Mouse (Mus musculus) natural killer cell, adult 2 months (primary cell): ENCODE measurements around the gene Gm20605.

Source experiments
- DNase-seq, 2 experiments: peaks; one replicate each; pipeline ENCODE4 v3.0.0; 2022; ENCODE audit warnings: low spot score in 2 of 2

Gm20605 gene

GRCm38 (mm10) chr5:137649669-137650571 is 20.9 kb downstream of the Gm20605 start:
- no peak for DNase-seq

GRCm38 (mm10) chr5:137652474-137652873 is 23.5 kb downstream of the Gm20605 start:
- DNase-seq, result peak; percentile 25 to 46

GRCm38 (mm10) chr5:137653366-137653765 is 24.4 kb downstream of the Gm20605 start:
- no peak for DNase-seq

- peak in 1 of 2 experiments; percentile 23 for DNase-seq
Measured at GRCm38 (mm10) chr5:137654746-137655145, 25.8 kb downstream of the Gm20605 start.

DNA sequence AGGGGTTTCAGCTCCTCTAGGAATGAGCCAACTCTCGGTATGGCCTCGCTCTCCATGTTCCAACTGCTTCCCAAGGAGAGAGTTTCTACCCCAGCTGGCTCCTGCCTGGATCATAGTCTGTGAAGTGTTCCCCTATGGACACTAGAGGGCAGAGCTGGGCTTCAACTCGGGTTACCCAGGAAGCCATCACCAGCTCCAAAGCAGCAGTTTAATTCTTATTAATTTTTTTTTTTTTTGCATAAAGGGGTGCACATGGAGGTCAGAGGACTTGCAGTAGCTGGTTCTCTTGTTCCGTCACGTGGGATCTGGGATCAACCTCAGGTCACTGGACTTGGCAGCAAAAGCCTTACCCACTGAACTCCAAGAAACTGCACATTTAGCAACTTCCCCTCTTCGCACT is 28.0 kb downstream of the Gm20605 start:
- DNase-seq, result peak; percentile 41 to 57

GRCm38 (mm10) chr5:137660064-137660688 is 31.2 kb downstream of the Gm20605 start:
- no peak for DNase-seq

DNA sequence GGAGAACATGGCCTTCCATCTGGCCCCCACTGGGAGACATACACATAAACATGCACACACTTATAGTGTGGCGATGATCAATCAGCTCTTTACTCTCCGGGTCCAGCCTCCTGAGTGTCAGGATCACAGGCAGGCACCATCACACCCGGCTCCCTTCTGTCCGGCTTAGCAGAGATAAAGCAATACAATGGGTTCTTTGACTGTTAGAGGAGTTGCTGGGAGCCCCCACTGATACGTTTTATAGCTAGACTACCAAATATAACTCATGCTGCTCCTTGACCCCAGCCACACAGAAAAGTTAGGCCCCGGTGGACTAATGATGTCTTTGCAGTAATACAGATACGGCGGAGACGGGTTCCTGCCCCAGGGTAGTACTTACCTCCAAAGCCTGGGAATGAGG is 34.1 kb downstream of the Gm20605 start:
- DNase-seq, result no peak

GRCm38 (mm10) chr5:137668971-137669370 is 40.0 kb downstream of the Gm20605 start:
- no peak for DNase-seq

GRCm38 (mm10) chr5:137670240-137670639 is 41.3 kb downstream of the Gm20605 start:
- DNase-seq, result no peak

- peak in 1 of 2 experiments; percentile 33 for DNase-seq
Measured at GRCm38 (mm10) chr5:137671443-137672240, 42.7 kb downstream of the Gm20605 start.

DNA sequence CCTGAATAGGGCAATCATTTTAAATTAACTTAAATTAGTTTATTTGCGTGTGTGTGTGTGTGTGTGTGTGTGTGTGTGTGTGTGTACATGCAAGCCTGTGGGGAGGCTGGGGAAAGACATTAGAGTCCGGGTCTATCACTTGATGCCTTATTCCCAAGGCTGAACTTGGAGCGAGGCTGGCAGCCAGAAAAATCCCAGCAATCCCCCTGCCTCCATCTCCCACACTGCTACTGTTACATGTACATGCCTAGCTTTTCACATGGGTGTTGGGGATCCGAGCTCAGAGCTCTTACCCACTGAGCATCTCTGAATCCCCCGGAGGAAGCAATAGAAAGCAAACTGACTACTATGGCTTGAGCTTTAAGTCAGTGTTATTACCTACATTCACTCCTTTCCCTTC is 43.4 kb downstream of the Gm20605 start:
- no peak for DNase-seq

GRCm38 (mm10) chr5:137673015-137673414 is 44.0 kb downstream of the Gm20605 start:
- no peak for DNase-seq

- no peak for DNase-seq
Measured at GRCm38 (mm10) chr5:137674786-137675185, 45.8 kb downstream of the Gm20605 start.

DNA sequence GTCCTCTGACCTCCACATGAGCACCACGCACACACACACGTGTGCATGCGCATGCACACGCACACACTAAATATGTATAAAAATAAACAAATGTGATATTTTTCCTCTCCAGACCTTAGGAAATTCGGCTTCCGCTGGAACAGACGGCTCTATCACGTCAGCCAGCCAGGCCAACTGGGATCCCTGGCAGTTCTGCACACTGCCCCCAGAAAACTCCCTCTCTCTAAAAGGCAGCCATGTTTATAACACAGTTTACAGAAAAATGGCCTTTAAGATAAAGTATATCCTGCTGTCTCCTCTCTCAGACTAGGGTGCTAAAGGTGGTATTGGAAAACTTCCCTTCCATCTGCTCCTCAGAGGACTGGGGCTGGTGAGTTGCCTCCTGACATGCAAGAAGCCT is 48.9 kb downstream of the Gm20605 start:
- no peak for DNase-seq

GRCm38 (mm10) chr5:137678736-137679135 is 49.8 kb downstream of the Gm20605 start:
- DNase-seq, result no peak

- DNase-seq, result no peak
Measured at GRCm38 (mm10) chr5:137679726-137680125, 50.8 kb downstream of the Gm20605 start.

- no peak for DNase-seq
Measured at GRCm38 (mm10) chr5:137682526-137682925, 53.6 kb downstream of the Gm20605 start.

DNA sequence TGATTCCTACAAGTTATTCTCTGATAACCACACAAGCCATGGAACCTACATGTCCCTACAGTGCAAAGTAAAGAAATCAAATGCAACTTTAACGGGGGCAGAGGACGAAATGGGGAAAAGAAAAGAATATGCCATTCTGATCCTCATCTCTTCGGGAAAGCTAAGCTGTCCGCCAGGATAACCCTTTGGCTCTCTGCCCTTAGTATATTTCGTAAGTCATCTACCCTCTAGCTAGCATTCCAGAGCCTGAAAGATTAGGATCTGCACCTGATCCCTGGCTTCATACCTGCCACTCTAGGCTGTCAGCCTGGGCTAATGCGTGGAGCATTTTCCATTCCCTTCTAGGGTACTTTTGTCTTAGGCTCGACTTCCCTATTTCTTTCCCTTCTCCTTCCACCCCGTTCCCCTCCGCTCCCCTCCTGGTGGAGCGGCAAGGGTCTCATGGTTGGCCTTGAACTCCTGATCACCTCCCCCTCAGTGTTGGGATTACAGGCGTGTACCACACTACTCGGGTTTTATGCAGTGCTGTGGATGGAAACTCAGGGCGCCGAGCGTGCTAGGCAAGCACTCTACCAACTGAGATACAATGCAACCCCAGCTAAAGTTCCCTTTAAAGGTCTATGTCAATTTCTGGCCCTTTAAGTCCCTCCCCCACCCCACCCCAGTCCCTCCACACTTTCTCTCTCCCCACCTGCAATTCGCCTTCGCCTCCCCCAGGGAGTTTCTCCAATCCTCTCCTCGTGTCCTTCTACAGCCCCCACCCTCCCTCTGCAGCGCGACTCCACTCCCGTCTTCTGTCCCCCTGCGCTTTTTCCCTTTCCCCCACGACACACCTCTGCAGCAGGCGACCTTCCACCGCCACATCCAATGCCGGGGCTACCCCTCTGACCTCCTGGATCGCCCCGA is 54.7 kb downstream of the Gm20605 start:
- DNase-seq, result no peak

DNA sequence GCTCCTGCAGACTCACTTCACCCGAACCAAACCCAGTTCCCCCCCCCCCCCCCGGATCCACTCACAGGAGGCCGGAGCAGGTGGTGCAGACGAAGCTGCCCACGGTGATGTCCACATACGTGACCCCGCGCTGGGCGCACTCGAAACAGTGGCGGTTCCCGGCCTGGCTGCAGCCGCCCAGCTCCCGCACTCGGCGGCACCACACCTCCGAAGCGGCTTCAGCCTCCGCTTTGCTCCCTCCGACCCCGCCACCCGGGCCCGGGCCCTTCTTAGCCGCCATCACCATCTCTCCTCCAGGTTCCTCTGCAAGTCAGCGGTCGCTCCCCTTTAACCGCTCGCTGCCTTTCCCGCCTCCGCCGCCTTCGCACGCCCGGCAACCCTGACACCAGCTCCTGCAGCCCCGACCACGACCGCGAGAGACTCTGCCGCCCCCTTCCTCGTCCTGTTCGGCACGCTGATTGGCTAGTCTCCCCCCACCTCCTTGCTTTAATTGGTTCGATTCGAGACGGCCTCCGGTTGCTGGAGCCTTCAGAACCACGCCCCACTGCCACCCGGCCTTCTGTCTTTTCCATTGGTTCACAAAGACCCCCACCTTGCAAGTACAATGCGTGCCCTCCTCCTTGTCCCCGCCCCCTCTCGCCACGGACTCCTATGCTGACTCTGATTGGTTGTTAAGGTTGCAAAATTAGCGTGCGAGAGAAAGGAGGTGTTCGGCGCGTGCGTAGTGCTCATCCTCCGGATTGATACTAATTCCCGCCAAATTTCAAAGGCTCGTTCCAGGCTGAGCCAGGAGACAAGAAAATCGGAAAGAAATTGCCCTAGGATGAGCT is 55.5 kb downstream of the Gm20605 start, which contains the start of gene Agfg2:
TSS of gene Agfg2 (minus strand) at position 433 of the 830 bp plus-strand sequence.
- DNase-seq, result peak; percentile 98 to 99

DNA sequence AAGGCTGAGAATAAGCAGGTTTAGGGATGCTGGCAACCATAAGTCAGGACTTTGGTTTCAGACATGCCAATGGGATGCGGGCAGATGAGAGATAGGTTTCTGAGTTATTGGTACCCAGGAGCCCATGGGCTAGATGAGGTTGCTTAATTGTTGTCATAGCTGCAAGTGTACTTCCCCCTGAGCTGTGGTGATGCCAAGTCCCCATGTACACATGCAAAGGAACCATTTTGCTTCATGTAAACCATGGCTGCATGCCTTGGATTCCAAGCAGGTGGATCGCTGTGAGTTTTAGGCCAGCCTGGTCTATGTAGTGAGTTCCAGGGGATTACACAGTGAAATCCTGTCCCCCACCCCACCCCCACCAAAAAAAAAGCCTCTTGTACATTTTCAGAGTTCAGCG is 56.7 kb downstream of the Gm20605 start:
- no peak for DNase-seq
